Mouse (Mus musculus) forebrain, embryonic 16.5 days (tissue): ENCODE measurements around the gene Mpdz. TPM values are rescaled to one million over a fixed set of nuclear protein-coding genes. Genes with fewer than 3 reads are reported as not detected.

ENCODE experiments used
- ATAC-seq: fragments of 200-750 bp; cut with Nextera tagmentation; 2 replicates; pipeline ENCODE4 v1.8.0; 2017; ENCODE audit warnings: mild to moderate bottlenecking, moderate library complexity
- H3K27ac ChIP-seq: fragments of 300-500 bp; sonication (generic); 2 replicates; pipeline ENCODE4 v1.5.1; 2014; ENCODE audit warnings: low read length, control low read depth
- H3K27me3 ChIP-seq: fragments of 300-500 bp; sonication (generic); replicated peaks from 2 replicates; pipeline ENCODE4 v1.6.1; 2014; ENCODE audit warnings: low read length; ENCODE audit not compliant: control insufficient read depth, insufficient read depth
- H3K36me3 ChIP-seq: fragments of 300-500 bp; sonication (generic); 2 replicates; pipeline ENCODE4 v1.6.1; 2014; ENCODE audit not compliant: control insufficient read depth, insufficient read depth
- H3K4me1 ChIP-seq: fragments of 300-500 bp; sonication (generic); replicated peaks from 2 replicates; pipeline ENCODE4 v1.6.1; 2014; ENCODE audit warnings: low read length; ENCODE audit not compliant: control insufficient read depth, insufficient read depth
- H3K4me2 ChIP-seq: fragments of 300-500 bp; sonication (generic); 2 replicates; pipeline ENCODE4 v1.6.1; 2014; ENCODE audit warnings: mild to moderate bottlenecking, low read length, control low read depth
- H3K4me3 ChIP-seq: fragments of 300-500 bp; sonication (generic); replicated peaks from 2 replicates; pipeline ENCODE4 v1.5.1; 2014; ENCODE audit warnings: mild to moderate bottlenecking, low read length, control low read depth
- H3K9ac ChIP-seq: fragments of 300-500 bp; sonication (generic); replicated peaks from 2 replicates; pipeline ENCODE4 v1.6.1; 2014; ENCODE audit warnings: low read depth, low read length, control low read depth
- H3K9me3 ChIP-seq: fragments of 300-500 bp; sonication (generic); 2 replicates; pipeline ENCODE4 v1.6.1; 2016; ENCODE audit warnings: low read length; ENCODE audit not compliant: control insufficient read depth
- WGBS: fragments of 180-500 bp; shearing (Covaris S2); extraction: QIAGEN DNeasy Blood & Tissue Kit; methylation state at CpG from one replicate; pipeline ENCODE4 v1.1.7; 2014; 5-methylcytosine and 5-hydroxymethylcytosine counted together
- polyA plus RNA-seq: library from polyadenylated mRNA; unstranded; fragments of >200 nt; fragmentation: Nextera tagmentation; extraction: Ambion mirVana; gene quantifications from 2 replicates; pipeline ENCODE4 v1.2.1, GENCODE M21; 2015

Mpdz gene
- polyA plus RNA-seq, 1 experiment from 2014 or later = 21.6 TPM

- WGBS = 94% methylated on average over 3 of the region's 3 CpGs
Measured at GRCm38 (mm10) chr4:81345141-81345540, 97.5 kb downstream of the Mpdz start.

GRCm38 (mm10) chr4:81333628-81333991 is 109.0 kb downstream of the Mpdz start:
- 63% methylated on average over 2 of the region's 2 CpGs for WGBS
- Histone ChIP-seq H3K27ac (peak overlapping the region; percentile 57), H3K27me3 (no peaks in the 10 kb centered on the region), H3K4me1 (peaks cover 14% of the 10 kb centered on the region), H3K36me3 (no peaks in the 10 kb centered on the region), H3K4me3 (no peak overlapping the region), H3K9ac (no peak overlapping the region), H3K9me3 (no peaks in the 10 kb centered on the region), H3K4me2 (no peak overlapping the region)
- no peak; the same call in 1 of the 2 replicates for ATAC-seq

More at GRCm38 (mm10) chr4:81345141-81345540, 97.5 kb downstream of the Mpdz start:
- no peak overlapping the region for H3K9ac ChIP-seq
- no peak overlapping the region for H3K4me3 ChIP-seq
- H3K4me1 ChIP-seq = no peaks in the 10 kb centered on the region
- no peak for ATAC-seq
- H3K27me3 ChIP-seq = no peaks in the 10 kb centered on the region
- no peaks in the 10 kb centered on the region for H3K9me3 ChIP-seq
- no peaks in the 10 kb centered on the region; the same call in 1 of the 2 replicates for H3K36me3 ChIP-seq
- no peak overlapping the region for H3K27ac ChIP-seq
- H3K4me2 ChIP-seq = no peak overlapping the region

GRCm38 (mm10) chr4:81332901-81333627 is 109.6 kb downstream of the Mpdz start:
- H3K9ac ChIP-seq = peak overlapping the region; percentile 22; the same call in 1 of the 2 replicates
- no peaks in the 10 kb centered on the region for H3K27me3 ChIP-seq
- no peaks in the 10 kb centered on the region for H3K36me3 ChIP-seq
- H3K27ac ChIP-seq = peak overlapping the region; percentile 57
- H3K4me1 ChIP-seq = peaks cover 14% of the 10 kb centered on the region
- H3K4me3 ChIP-seq = no peak overlapping the region
- H3K9me3 ChIP-seq = no peaks in the 10 kb centered on the region
- 23% methylated on average over 11 of the region's 11 CpGs for WGBS
- peak overlapping the region; percentile 14; the same call in 1 of the 2 replicates for H3K4me2 ChIP-seq
- ATAC-seq = peak; percentile 83

- H3K4me2 ChIP-seq = no peak overlapping the region
- H3K27ac ChIP-seq = peak overlapping the region; percentile 43
- no peaks in the 10 kb centered on the region for H3K36me3 ChIP-seq
- 35% methylated on average over 6 of the region's 6 CpGs for WGBS
- H3K4me1 ChIP-seq = peaks cover 14% of the 10 kb centered on the region
- no peaks in the 10 kb centered on the region for H3K27me3 ChIP-seq
- H3K9me3 ChIP-seq = no peaks in the 10 kb centered on the region
- no peak overlapping the region for H3K4me3 ChIP-seq
- H3K9ac ChIP-seq = no peak overlapping the region
- peak; percentile 47 for ATAC-seq
Measured at GRCm38 (mm10) chr4:81332439-81332841, 110.2 kb downstream of the Mpdz start.

- Histone ChIP-seq H3K27ac (no peak overlapping the region), H3K36me3 (no peaks in the 10 kb centered on the region), H3K9ac (no peak overlapping the region), H3K27me3 (no peaks in the 10 kb centered on the region), H3K4me2 (no peak overlapping the region), H3K4me1 (peaks cover 7% of the 10 kb centered on the region; the same call in 1 of the 2 replicates), H3K4me3 (no peak overlapping the region), H3K9me3 (no peaks in the 10 kb centered on the region)
- WGBS = 72% methylated on average over 2 of the region's 2 CpGs
- ATAC-seq = no peak
Measured at GRCm38 (mm10) chr4:81327694-81328093, 114.9 kb downstream of the Mpdz start.

- 90% methylated on average over 4 of the region's 4 CpGs for WGBS
- peak; percentile 52; the same call in 1 of the 2 replicates for ATAC-seq
Measured at GRCm38 (mm10) chr4:81323853-81324252, 118.8 kb downstream of the Mpdz start.

GRCm38 (mm10) chr4:81322232-81322631 is 120.4 kb downstream of the Mpdz start:
- Histone ChIP-seq H3K27me3 (no peaks in the 10 kb centered on the region), H3K4me3 (no peak overlapping the region), H3K9me3 (no peaks in the 10 kb centered on the region), H3K4me1 (peaks cover 6% of the 10 kb centered on the region; the same call in 1 of the 2 replicates), H3K4me2 (no peak overlapping the region), H3K27ac (peak overlapping the region; percentile 57), H3K36me3 (no peaks in the 10 kb centered on the region), H3K9ac (no peak overlapping the region)
- WGBS = 43% methylated on average over 3 of the region's 3 CpGs
- peak; percentile 70 for ATAC-seq

More at GRCm38 (mm10) chr4:81323853-81324252, 118.8 kb downstream of the Mpdz start:
- Histone ChIP-seq H3K4me1 (peaks cover 6% of the 10 kb centered on the region; the same call in 1 of the 2 replicates), H3K4me3 (no peak overlapping the region), H3K4me2 (no peak overlapping the region), H3K36me3 (no peaks in the 10 kb centered on the region), H3K9me3 (no peaks in the 10 kb centered on the region), H3K27ac (no peak overlapping the region), H3K27me3 (no peaks in the 10 kb centered on the region), H3K9ac (no peak overlapping the region)

- Histone ChIP-seq H3K27ac (no peak overlapping the region), H3K36me3 (no peaks in the 10 kb centered on the region), H3K27me3 (no peaks in the 10 kb centered on the region), H3K4me1 (peaks cover 7% of the 10 kb centered on the region), H3K9me3 (no peaks in the 10 kb centered on the region), H3K9ac (no peak overlapping the region), H3K4me2 (no peak overlapping the region), H3K4me3 (no peak overlapping the region)
- ATAC-seq = peak; percentile 82
- WGBS = 47% methylated on average over 5 of the region's 5 CpGs
Measured at GRCm38 (mm10) chr4:81314618-81315017, 128.0 kb downstream of the Mpdz start.

- no peak overlapping the region for H3K9ac ChIP-seq
- WGBS = 93% methylated on average over 4 of the region's 4 CpGs
- ATAC-seq = no peak
- H3K4me2 ChIP-seq = no peak overlapping the region
- H3K27me3 ChIP-seq = no peaks in the 10 kb centered on the region
- no peaks in the 10 kb centered on the region for H3K9me3 ChIP-seq
- H3K27ac ChIP-seq = no peak overlapping the region
- peaks cover 7% of the 10 kb centered on the region for H3K4me1 ChIP-seq
- H3K36me3 ChIP-seq = no peaks in the 10 kb centered on the region
- H3K4me3 ChIP-seq = no peak overlapping the region
Measured at GRCm38 (mm10) chr4:81313246-81313645, 129.4 kb downstream of the Mpdz start.
